Mouse (Mus musculus) embryonic facial prominence, embryonic 13.5 days (tissue): ENCODE measurements around the gene Fignl2. TPM values are rescaled to one million over a fixed set of nuclear protein-coding genes. Genes with fewer than 3 reads are reported as not detected.

Experiments
- ATAC-seq: fragments of 200-750 bp; cut with Nextera tagmentation; 2 replicates; pipeline ENCODE4 v1.8.0; 2017; ENCODE audit warnings: low read depth; ENCODE audit not compliant: insufficient number of reproducible peaks, insufficient read depth, low FRiP score, low TSS enrichment
- H3K27ac ChIP-seq: fragments of 300-500 bp; sonication (generic); 2 replicates; pipeline ENCODE4 v1.5.1; 2015; ENCODE audit warnings: moderate library complexity, mild to moderate bottlenecking, inconsistent platforms
- H3K27me3 ChIP-seq: fragments of 300-500 bp; sonication (generic); 2 replicates; pipeline ENCODE4 v1.6.1; 2015; ENCODE audit warnings: mild to moderate bottlenecking, inconsistent platforms
- H3K36me3 ChIP-seq: fragments of 300-500 bp; sonication (generic); 2 replicates; pipeline ENCODE4 v1.6.1; 2015; ENCODE audit warnings: mild to moderate bottlenecking, inconsistent platforms
- H3K4me1 ChIP-seq: fragments of 300-500 bp; sonication (generic); 2 replicates; pipeline ENCODE4 v1.6.1; 2015; ENCODE audit warnings: inconsistent platforms
- H3K4me2 ChIP-seq: fragments of 300-500 bp; sonication (generic); 2 replicates; pipeline ENCODE4 v1.6.1; 2015; ENCODE audit warnings: moderate library complexity, mild to moderate bottlenecking, inconsistent platforms
- H3K4me3 ChIP-seq: fragments of 300-500 bp; sonication (generic); 2 replicates; pipeline ENCODE4 v1.5.1; 2015; ENCODE audit warnings: mild to moderate bottlenecking, inconsistent platforms
- H3K9ac ChIP-seq: fragments of 300-500 bp; sonication (generic); 2 replicates; pipeline ENCODE4 v1.6.1; 2015; ENCODE audit warnings: mild to moderate bottlenecking, inconsistent platforms
- H3K9me3 ChIP-seq: fragments of 300-500 bp; sonication (generic); 2 replicates; pipeline ENCODE4 v1.6.1; 2016; ENCODE audit warnings: inconsistent platforms
- WGBS: fragments of 180-500 bp; shearing (Covaris S2); methylation state at CpG from one replicate; pipeline ENCODE4 v1.1.7; 2015; ENCODE audit warnings: mixed read lengths; 5-methylcytosine and 5-hydroxymethylcytosine counted together
- polyA plus RNA-seq: library from polyadenylated mRNA; unstranded; fragments of >200 nt; fragmentation: Nextera tagmentation; extraction: Ambion mirVana; gene quantifications from 2 replicates; pipeline ENCODE4 v1.2.1, GENCODE M21; 2015

The Fignl2 gene
- polyA plus RNA-seq, 1 experiment from 2014 or later = 0.21 TPM

DNA sequence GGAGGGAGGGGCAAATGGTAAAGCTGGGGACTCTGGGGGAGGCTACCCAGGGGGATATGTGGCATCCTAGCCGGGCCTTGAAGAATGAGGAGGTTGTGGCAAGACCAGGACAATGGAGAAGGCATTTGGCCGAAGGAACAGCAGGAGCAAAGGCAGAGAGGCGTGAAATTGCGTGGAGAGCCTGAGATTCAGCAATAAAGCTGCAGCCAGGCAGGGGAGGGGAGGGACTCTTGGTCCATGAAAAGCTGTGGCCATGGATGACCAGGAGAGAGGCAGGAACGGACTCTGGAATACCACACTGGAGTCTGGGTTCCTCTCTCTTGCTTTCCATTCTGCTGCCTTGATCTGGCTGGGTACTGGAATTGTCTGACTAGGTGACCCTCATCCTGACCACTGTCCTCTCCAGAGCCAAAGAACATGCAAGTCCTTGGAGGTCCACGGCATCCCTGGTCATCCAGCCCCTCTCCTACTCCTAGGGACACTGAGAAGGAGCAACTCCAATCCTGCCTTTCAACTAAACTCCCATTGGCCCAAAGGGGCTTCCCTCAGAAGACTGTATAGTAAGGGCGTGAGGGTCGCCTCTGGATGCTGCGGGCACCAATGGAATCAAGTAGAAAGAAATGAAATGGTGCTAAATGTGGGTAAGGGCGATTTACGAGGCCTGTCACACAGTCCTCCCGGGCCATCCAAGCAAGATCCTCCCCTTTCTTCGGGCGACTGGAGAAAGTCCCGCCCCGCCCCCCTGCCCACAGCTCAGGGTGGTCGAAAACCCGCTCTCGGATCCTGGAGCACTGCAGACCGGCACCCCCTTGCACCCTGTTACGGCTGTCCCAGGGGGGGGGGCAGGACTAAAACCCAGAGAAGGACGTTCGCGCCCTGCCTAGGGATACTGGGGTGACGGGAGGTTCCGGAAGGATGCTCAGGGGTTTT, 2.0 kb downstream of the Fignl2 start:
- no peak for ATAC-seq
- peaks cover 6% of the 10 kb centered on the region; the same call in 1 of the 2 replicates for H3K27me3 ChIP-seq
- 9% methylated on average over 26 of the region's 26 CpGs for WGBS
- H3K4me1 ChIP-seq = peaks cover 62% of the 10 kb centered on the region
- peak overlapping the region; percentile 85 for H3K9ac ChIP-seq
- H3K9me3 ChIP-seq = no peaks in the 10 kb centered on the region
- H3K4me3 ChIP-seq = peak overlapping the region; percentile 83
- no peaks in the 10 kb centered on the region for H3K36me3 ChIP-seq
- H3K4me2 ChIP-seq = peak overlapping the region; percentile 89
- H3K27ac ChIP-seq = no peak overlapping the region

GRCm38 (mm10) chr15:101075656-101076055, 2.7 kb downstream of the Fignl2 start:
- peaks cover 6% of the 10 kb centered on the region; the same call in 1 of the 2 replicates for H3K27me3 ChIP-seq
- peaks cover 62% of the 10 kb centered on the region for H3K4me1 ChIP-seq
- no peak overlapping the region for H3K27ac ChIP-seq
- H3K36me3 ChIP-seq = no peaks in the 10 kb centered on the region
- ATAC-seq = no peak
- peak overlapping the region; percentile 89 for H3K4me2 ChIP-seq
- H3K4me3 ChIP-seq = 0 out of 2 replicates have a peak overlapping the region, but pooled peaks have one; percentile 83
- WGBS = 33% methylated on average over 5 of the region's 5 CpGs
- H3K9me3 ChIP-seq = no peaks in the 10 kb centered on the region
- no peak overlapping the region for H3K9ac ChIP-seq

DNA sequence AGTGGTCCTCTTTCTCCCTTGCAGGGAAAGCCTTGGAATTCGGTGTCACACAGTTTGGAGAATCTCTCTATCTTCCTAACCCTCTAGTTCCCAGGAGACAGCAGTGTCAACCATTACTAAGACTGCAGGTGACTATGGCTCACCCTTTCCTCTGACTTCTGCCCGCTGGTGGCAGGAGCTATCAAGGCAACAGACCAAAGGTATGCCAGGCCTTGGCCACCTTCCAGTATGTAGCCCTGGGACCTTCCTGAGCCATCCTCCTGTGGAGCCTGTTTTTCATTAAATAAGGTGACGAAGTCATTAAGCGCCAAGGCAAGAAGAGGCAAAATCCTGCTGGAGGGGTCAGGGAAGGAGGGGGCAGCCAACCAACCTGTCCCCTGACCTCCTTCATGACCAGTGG, 3.2 kb downstream of the Fignl2 start:
- 49% methylated on average over 4 of the region's 4 CpGs for WGBS
- ATAC-seq = no peak
- Histone ChIP-seq H3K4me2 (no peak overlapping the region), H3K27ac (no peak overlapping the region), H3K36me3 (no peaks in the 10 kb centered on the region), H3K27me3 (peaks cover 6% of the 10 kb centered on the region; the same call in 1 of the 2 replicates), H3K9ac (no peak overlapping the region), H3K4me3 (no peak overlapping the region), H3K9me3 (no peaks in the 10 kb centered on the region), H3K4me1 (peaks cover 65% of the 10 kb centered on the region)

GRCm38 (mm10) chr15:101074067-101074466, 4.3 kb downstream of the Fignl2 start:
- WGBS = 85% methylated on average over 5 of the region's 5 CpGs
- H3K4me3 ChIP-seq = no peak overlapping the region
- 0 out of 2 replicates have a peak overlapping the region, but pooled peaks have one; percentile 16 for H3K27ac ChIP-seq
- no peak overlapping the region for H3K4me2 ChIP-seq
- peaks cover 6% of the 10 kb centered on the region; the same call in 1 of the 2 replicates for H3K27me3 ChIP-seq
- no peak for ATAC-seq
- no peaks in the 10 kb centered on the region for H3K9me3 ChIP-seq
- no peak overlapping the region for H3K9ac ChIP-seq
- H3K4me1 ChIP-seq = peaks cover 68% of the 10 kb centered on the region
- no peaks in the 10 kb centered on the region for H3K36me3 ChIP-seq

GRCm38 (mm10) chr15:101072736-101073135, 5.6 kb downstream of the Fignl2 start:
- H3K9ac ChIP-seq = no peak overlapping the region
- H3K27ac ChIP-seq = no peak overlapping the region
- WGBS = 53% methylated on average over 2 of the region's 2 CpGs
- no peak overlapping the region for H3K4me3 ChIP-seq
- no peaks in the 10 kb centered on the region for H3K9me3 ChIP-seq
- no peaks in the 10 kb centered on the region for H3K36me3 ChIP-seq
- ATAC-seq = no peak
- H3K4me1 ChIP-seq = peaks cover 75% of the 10 kb centered on the region
- H3K27me3 ChIP-seq = peaks cover 6% of the 10 kb centered on the region; the same call in 1 of the 2 replicates
- no peak overlapping the region for H3K4me2 ChIP-seq

DNA sequence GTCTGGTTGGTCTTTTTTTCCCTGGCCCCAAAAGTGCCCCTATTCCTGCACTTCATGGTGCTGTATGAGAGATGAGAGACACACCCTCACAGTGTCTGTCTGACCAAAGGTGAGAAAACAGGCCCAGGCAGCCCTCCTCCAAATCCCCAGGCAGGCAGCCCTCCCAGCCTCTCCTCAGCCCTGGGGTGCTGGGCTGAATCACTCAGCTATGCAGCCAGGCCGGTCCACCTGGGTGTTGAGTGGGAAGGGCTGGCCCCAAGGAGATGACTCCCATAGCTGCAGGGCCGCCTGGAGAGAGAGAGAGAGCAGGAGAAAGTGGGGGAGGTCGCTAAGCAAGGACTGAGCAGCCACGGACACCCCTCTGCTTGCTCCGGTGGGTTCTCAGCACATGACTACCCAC, 7.6 kb downstream of the Fignl2 start:
- ATAC-seq = peak; percentile 32
- Histone ChIP-seq H3K9ac (peak overlapping the region; percentile 55), H3K27me3 (no peaks in the 10 kb centered on the region), H3K4me2 (no peak overlapping the region; the same call in 1 of the 2 replicates), H3K36me3 (no peaks in the 10 kb centered on the region), H3K4me1 (peaks cover 75% of the 10 kb centered on the region), H3K27ac (peak overlapping the region; percentile 82), H3K9me3 (no peaks in the 10 kb centered on the region), H3K4me3 (no peak overlapping the region)
- WGBS = 33% methylated on average over 5 of the region's 5 CpGs

- peak overlapping the region; percentile 55; the same call in 1 of the 2 replicates for H3K9ac ChIP-seq
- H3K27me3 ChIP-seq = no peaks in the 10 kb centered on the region
- peaks cover 77% of the 10 kb centered on the region for H3K4me1 ChIP-seq
- 42% methylated on average over 9 of the region's 9 CpGs for WGBS
- no peak overlapping the region for H3K4me2 ChIP-seq
- no peak for ATAC-seq
- H3K4me3 ChIP-seq = no peak overlapping the region
- peak overlapping the region; percentile 82 for H3K27ac ChIP-seq
- no peaks in the 10 kb centered on the region for H3K9me3 ChIP-seq
- H3K36me3 ChIP-seq = no peaks in the 10 kb centered on the region
Measured at GRCm38 (mm10) chr15:101069641-101070190, 8.7 kb downstream of the Fignl2 start.

- H3K27ac ChIP-seq = no peak overlapping the region; the same call in 1 of the 2 replicates
- H3K4me2 ChIP-seq = no peak overlapping the region
- H3K4me1 ChIP-seq = peaks cover 77% of the 10 kb centered on the region
- ATAC-seq = no peak
- H3K27me3 ChIP-seq = no peaks in the 10 kb centered on the region
- H3K36me3 ChIP-seq = no peaks in the 10 kb centered on the region
- H3K4me3 ChIP-seq = no peak overlapping the region
- H3K9me3 ChIP-seq = no peaks in the 10 kb centered on the region
- 54% methylated on average over 4 of the region's 4 CpGs for WGBS
- H3K9ac ChIP-seq = no peak overlapping the region
Measured at GRCm38 (mm10) chr15:101068671-101069070, 9.7 kb downstream of the Fignl2 start.

DNA sequence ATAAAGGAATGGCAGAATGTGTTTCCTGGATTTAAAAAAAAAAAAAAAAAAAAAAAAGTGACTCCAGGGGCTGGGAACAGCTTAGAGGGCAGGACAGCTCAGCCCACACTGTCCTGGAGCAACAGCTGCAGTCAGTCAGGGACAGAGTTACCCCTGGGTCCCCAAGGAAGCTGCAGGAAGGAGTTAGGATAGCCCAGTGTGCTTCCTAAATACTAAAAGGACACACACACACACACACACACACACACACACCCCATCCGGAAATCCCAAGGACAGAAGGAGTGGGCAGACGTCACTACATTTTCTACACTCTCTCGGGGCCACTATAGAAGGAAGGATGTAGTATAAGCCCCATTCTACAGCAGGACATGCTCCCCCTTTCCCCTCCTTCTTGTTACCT, 10.3 kb downstream of the Fignl2 start:
- no peaks in the 10 kb centered on the region for H3K27me3 ChIP-seq
- no peak for ATAC-seq
- H3K4me1 ChIP-seq = peaks cover 75% of the 10 kb centered on the region
- H3K27ac ChIP-seq = no peak overlapping the region
- H3K9me3 ChIP-seq = no peaks in the 10 kb centered on the region
- H3K4me2 ChIP-seq = no peak overlapping the region
- no peak overlapping the region for H3K4me3 ChIP-seq
- WGBS = 33% methylated on average over 3 of the region's 3 CpGs
- no peaks in the 10 kb centered on the region for H3K36me3 ChIP-seq
- H3K9ac ChIP-seq = no peak overlapping the region

DNA sequence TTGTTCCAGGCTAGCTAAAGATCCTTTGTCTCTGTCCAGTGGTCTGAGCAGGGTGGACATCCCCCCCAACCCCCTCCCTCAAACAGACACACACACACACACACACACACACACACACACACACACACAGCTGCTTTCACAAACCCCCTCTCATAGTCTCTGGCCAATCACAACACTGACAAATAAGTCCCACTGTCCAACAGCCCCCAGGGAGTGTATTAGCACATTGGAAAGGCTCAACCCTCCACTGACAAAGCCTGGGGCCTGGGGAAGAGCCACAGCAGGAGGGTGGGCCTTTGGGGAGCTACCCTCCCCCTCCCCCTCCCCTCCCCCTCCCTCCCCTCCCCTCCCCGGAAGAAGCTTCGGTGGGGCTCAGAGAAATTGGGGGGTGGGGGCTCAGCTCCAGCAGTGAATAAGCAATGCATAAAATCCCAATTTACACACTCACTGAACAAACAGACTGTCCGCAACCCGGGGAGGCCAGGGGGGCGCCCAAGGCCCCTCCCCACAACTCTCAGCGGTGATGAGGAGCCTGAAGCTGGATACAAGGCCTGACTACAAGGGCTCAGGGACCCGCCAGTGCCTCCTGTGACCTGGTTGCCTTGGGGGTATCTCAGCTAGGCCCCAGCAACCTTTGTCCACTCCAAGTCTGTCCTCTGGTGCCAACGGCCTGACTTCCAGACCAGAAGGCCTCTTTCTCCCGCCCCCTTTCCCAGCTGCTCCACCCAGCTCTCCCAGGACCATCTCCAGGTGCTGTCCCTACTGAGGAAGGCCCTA, 11.3 kb downstream of the Fignl2 start:
- peaks cover 72% of the 10 kb centered on the region for H3K4me1 ChIP-seq

DNA sequence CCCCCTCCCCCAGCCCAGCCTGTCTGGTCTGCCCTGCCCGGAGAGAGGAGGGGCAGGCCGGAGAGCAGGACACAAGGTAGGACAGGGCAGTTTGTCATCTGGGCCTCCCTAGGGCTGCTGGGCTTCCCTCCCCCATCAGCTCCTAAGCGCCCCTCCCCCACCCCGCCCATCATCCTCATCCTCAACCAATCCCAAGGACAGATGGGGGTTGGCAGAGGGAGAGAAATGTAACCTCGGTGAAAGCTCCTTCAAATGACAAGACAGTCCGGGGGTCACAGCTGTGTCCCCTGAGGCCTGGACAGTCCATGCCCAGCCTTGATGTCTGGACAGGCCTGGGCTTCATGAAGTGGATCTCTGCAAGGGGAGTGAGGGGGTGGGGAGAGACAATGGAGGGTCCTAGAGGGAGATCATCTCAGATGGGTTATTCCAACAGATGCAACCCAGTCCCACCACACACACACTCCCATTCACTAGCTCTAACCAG, 12.0 kb downstream of the Fignl2 start:
- H3K9me3 ChIP-seq = no peaks in the 10 kb centered on the region
- H3K9ac ChIP-seq = no peak overlapping the region
- H3K4me1 ChIP-seq = peaks cover 73% of the 10 kb centered on the region
- H3K27ac ChIP-seq = no peak overlapping the region
- WGBS = 18% methylated on average over 4 of the region's 6 CpGs
- no peak for ATAC-seq
- no peak overlapping the region for H3K4me3 ChIP-seq
- no peak overlapping the region for H3K4me2 ChIP-seq
- no peaks in the 10 kb centered on the region for H3K36me3 ChIP-seq
- no peaks in the 10 kb centered on the region for H3K27me3 ChIP-seq

More for the DNA sequence above, 11.3 kb downstream of the Fignl2 start:
- Histone ChIP-seq H3K27me3 (no peaks in the 10 kb centered on the region), H3K9me3 (no peaks in the 10 kb centered on the region), H3K27ac (peak overlapping the region; percentile 68; the same call in 1 of the 2 replicates), H3K9ac (0 out of 2 replicates have a peak overlapping the region, but pooled peaks have one; percentile 46), H3K36me3 (no peaks in the 10 kb centered on the region), H3K4me3 (no peak overlapping the region), H3K4me2 (no peak overlapping the region)
- no peak for ATAC-seq
- WGBS = 24% methylated on average over 7 of the region's 9 CpGs
